Mouse (Mus musculus) olfactory bulb, adult 2 months (tissue): Measurements from ENCODE around the gene Itgb5.

Source experiments
- CTCF ChIP-seq: fragments of 200-500 bp; IDR thresholded peaks from 2 replicates; pipeline ENCODE4 v1.5.1; 2012; ENCODE audit warnings: low read depth, mild to moderate bottlenecking, low read length, moderate library complexity; ENCODE audit not compliant: insufficient read depth
- POLR2A ChIP-seq: fragments of 200-500 bp; IDR thresholded peaks from 2 replicates; pipeline ENCODE4 v1.6.1; 2012; ENCODE audit warnings: mild to moderate bottlenecking, low read depth, low read length, moderate library complexity; ENCODE audit not compliant: insufficient read depth

- TF ChIP-seq CTCF (no peak), POLR2A (no peak)
Measured at GRCm38 (mm10) chr16:33830512-33831105, 1.1 kb downstream of the Itgb5 start.
